Mouse (Mus musculus) erythroblast, embryonic 14.5 days (primary cell): ENCODE results near the gene Arl2. TPM values are rescaled to one million over a fixed set of nuclear protein-coding genes. Genes with fewer than 3 reads are reported as not detected.

Experiments used
- H3K27me3 ChIP-seq: 2 replicates; pipeline ENCODE4 v1.6.1; 2012; ENCODE audit warnings: inconsistent platforms; ENCODE audit not compliant: control insufficient read depth
- H3K36me3 ChIP-seq: 2 replicates; pipeline ENCODE4 v1.6.1; 2012; ENCODE audit warnings: mild to moderate bottlenecking, inconsistent platforms; ENCODE audit not compliant: control insufficient read depth
- H3K4me1 ChIP-seq: 2 replicates; pipeline ENCODE4 v1.6.1; 2012; ENCODE audit warnings: inconsistent platforms; ENCODE audit not compliant: control insufficient read depth
- H3K4me3 ChIP-seq: replicated peaks from 2 replicates; pipeline ENCODE3; 2012; ENCODE audit warnings: moderate library complexity, mild to moderate bottlenecking, inconsistent platforms
- H3K9me3 ChIP-seq: 2 replicates; pipeline ENCODE4 v1.6.1; 2012; ENCODE audit warnings: low read length, inconsistent platforms, mixed read lengths; ENCODE audit not compliant: control insufficient read depth
- GATA1 ChIP-seq: IDR thresholded peaks from 2 replicates; pipeline ENCODE4 v1.6.1; 2012; ENCODE audit warnings: low read length, inconsistent platforms, mixed read lengths
- TAL1 ChIP-seq: IDR thresholded peaks from 3 replicates; pipeline ENCODE4 v1.6.1; 2012; ENCODE audit warnings: low read length, inconsistent platforms, mixed read lengths
- polyA plus RNA-seq: library from polyadenylated mRNA; stranded (reverse); fragments of >175 nt; gene quantifications from 2 replicates; pipeline ENCODE4 v1.2.3, GENCODE M21; 2012

Arl2 gene
- polyA plus RNA-seq, result 9.5 and 10.8 TPM in 2 replicates

GRCm38 (mm10) chr19:6141394-6141749 lies at the start of gene Arl2:
Arl2 (minus strand) TSS chr19:6141548.
- peaks cover 41% of the 10 kb centered on the region for H3K4me1 ChIP-seq
- H3K4me3 ChIP-seq, result peak within 1 kb of the TSS; percentile 96
- 0 out of 2 replicates have a peak, but pooled peaks cover 2% of the 10 kb centered on the region for H3K27me3 ChIP-seq
- TF ChIP-seq GATA1 (no peak), TAL1 (no peak)
- H3K36me3 ChIP-seq, result peaks cover 30% of the 10 kb centered on the region
- no peaks in the 10 kb centered on the region for H3K9me3 ChIP-seq

- TF ChIP-seq GATA1 (no peak), TAL1 (no peak)
These were observed 42.8 kb upstream of the Arl2 start, which contains the start of gene Majin for GRCm38 (mm10) chr19:6184131-6184530. Majin (plus strand) TSS chr19:6184388.

DNA sequence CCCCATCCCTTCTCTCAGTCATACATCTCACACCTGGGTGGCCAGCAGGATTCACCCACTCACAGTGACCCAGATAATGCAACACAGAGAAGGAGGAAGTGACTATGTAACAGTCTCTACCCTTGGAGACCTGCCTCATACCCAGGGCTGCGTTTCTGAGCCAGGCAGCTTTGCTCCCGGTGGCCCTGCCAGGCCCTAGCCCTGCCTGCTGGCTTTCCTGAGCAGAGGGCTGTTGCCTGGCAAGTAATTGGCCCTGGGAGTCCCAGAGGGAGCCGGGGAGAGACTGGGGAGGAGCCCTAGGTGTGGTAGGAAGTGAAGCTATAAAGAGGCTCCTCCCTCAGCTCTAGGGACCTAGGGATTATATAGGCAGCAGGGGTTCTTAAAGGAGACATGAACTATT lies 41.2 kb upstream of the Arl2 start:
- H3K4me3 ChIP-seq, result no peak overlapping the region
- H3K4me1 ChIP-seq, result no peaks in the 10 kb centered on the region

More at GRCm38 (mm10) chr19:6184131-6184530, 42.8 kb upstream of the Arl2 start, which contains the start of gene Majin:
- Histone ChIP-seq H3K4me3 (no peak within 1 kb of the TSS), H3K27me3 (no peaks in the 10 kb centered on the region; the same call in 1 of the 2 replicates), H3K36me3 (no peaks in the 10 kb centered on the region), H3K4me1 (no peaks in the 10 kb centered on the region), H3K9me3 (peaks cover 4% of the 10 kb centered on the region; the same call in 1 of the 2 replicates)

GRCm38 (mm10) chr19:6181629-6182028 lies 40.3 kb upstream of the Arl2 start:
- no peak for TF ChIP-seq TAL1
- no peak for TF ChIP-seq GATA1
- no peaks in the 10 kb centered on the region; the same call in 1 of the 2 replicates for H3K27me3 ChIP-seq
- no peaks in the 10 kb centered on the region for H3K36me3 ChIP-seq
- peaks cover 4% of the 10 kb centered on the region; the same call in 1 of the 2 replicates for H3K9me3 ChIP-seq
- H3K4me3 ChIP-seq, result no peak overlapping the region
- H3K4me1 ChIP-seq, result no peaks in the 10 kb centered on the region

More for the DNA sequence above, 41.2 kb upstream of the Arl2 start:
- Histone ChIP-seq H3K27me3 (no peaks in the 10 kb centered on the region; the same call in 1 of the 2 replicates), H3K9me3 (peaks cover 4% of the 10 kb centered on the region; the same call in 1 of the 2 replicates), H3K36me3 (no peaks in the 10 kb centered on the region)
- no peak for TF ChIP-seq GATA1
- TF ChIP-seq TAL1, result no peak

- peaks cover 4% of the 10 kb centered on the region; the same call in 1 of the 2 replicates for H3K9me3 ChIP-seq
- no peak for TF ChIP-seq TAL1
- no peak for TF ChIP-seq GATA1
- no peaks in the 10 kb centered on the region; the same call in 1 of the 2 replicates for H3K27me3 ChIP-seq
- no peaks in the 10 kb centered on the region for H3K36me3 ChIP-seq
- no peaks in the 10 kb centered on the region for H3K4me1 ChIP-seq
- no peak overlapping the region for H3K4me3 ChIP-seq
These were observed 37.4 kb upstream of the Arl2 start for GRCm38 (mm10) chr19:6178775-6179174.

GRCm38 (mm10) chr19:6174771-6175170 lies 33.4 kb upstream of the Arl2 start:
- H3K27me3 ChIP-seq, result no peaks in the 10 kb centered on the region
- TF ChIP-seq TAL1, result no peak
- no peak for TF ChIP-seq GATA1
- H3K4me3 ChIP-seq, result no peak overlapping the region
- H3K4me1 ChIP-seq, result no peaks in the 10 kb centered on the region
- H3K9me3 ChIP-seq, result peaks cover 4% of the 10 kb centered on the region; the same call in 1 of the 2 replicates
- no peaks in the 10 kb centered on the region for H3K36me3 ChIP-seq

GRCm38 (mm10) chr19:6171215-6171614 lies 29.9 kb upstream of the Arl2 start:
- H3K27me3 ChIP-seq, result no peaks in the 10 kb centered on the region
- H3K4me3 ChIP-seq, result no peak overlapping the region
- TF ChIP-seq TAL1, result no peak
- no peak for TF ChIP-seq GATA1
- H3K36me3 ChIP-seq, result no peaks in the 10 kb centered on the region
- no peaks in the 10 kb centered on the region for H3K9me3 ChIP-seq
- H3K4me1 ChIP-seq, result no peaks in the 10 kb centered on the region

DNA sequence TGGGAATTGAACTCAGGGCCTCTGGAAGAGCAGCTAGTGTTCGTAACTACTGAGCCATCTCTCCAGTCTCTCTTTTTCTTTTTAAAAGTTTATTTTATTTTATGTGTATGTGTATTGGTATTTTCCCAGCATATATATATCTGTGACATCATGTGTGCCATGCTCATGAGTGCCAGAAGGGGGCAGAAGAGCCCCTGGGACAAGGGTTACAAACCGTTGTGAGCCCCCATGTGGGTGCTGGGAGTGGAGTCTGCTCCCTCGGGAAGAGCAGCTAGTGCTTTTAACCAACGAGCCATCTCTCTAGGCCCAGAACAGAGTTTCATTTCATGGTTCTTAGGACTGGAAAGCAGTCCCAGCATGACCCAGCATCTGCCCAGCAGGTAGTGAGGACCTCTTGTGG lies 25.4 kb upstream of the Arl2 start:
- TF ChIP-seq GATA1, result no peak
- no peak for TF ChIP-seq TAL1
- no peak overlapping the region for H3K4me3 ChIP-seq
- no peaks in the 10 kb centered on the region for H3K9me3 ChIP-seq
- H3K36me3 ChIP-seq, result no peaks in the 10 kb centered on the region
- peaks cover 2% of the 10 kb centered on the region; the same call in 1 of the 2 replicates for H3K27me3 ChIP-seq
- H3K4me1 ChIP-seq, result peaks cover 9% of the 10 kb centered on the region

DNA sequence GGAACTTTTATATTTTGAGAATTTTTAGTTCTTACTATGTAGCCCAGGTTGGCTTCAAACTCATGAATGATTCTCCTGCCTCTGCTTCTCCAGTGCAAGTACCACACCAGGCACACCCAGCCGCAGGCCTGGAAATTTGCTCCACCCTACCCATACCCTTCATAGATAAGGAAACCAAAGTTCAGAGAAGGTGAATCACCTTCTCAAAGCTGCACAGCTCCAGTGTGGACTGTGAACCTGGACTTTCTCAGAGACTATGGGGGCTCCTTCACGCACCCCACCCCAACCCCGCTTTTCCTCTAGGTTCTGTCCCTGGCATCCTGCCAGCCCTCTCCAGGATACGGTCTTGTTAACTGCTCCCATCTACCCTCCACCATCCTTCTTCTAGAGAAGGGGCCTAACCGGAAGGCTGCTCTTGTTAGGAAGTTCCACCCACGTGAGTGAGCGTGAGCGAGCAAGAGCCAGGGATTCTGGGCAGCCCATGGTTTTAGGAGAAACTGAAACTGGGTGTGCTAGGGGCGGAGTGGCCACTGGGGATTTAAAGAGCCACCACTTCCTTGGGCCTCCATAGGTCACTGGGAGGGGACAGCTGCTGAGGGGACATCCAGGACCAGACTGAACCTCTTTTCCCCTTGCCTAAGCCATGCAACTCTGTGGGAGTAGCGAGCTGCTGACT lies 22.7 kb upstream of the Arl2 start:
- no peak overlapping the region for H3K4me3 ChIP-seq
- TF ChIP-seq TAL1 (no peak), GATA1 (no peak)

More for the DNA sequence above, 22.7 kb upstream of the Arl2 start:
- peaks cover 9% of the 10 kb centered on the region for H3K4me1 ChIP-seq
- no peaks in the 10 kb centered on the region for H3K9me3 ChIP-seq
- no peaks in the 10 kb centered on the region for H3K36me3 ChIP-seq
- H3K27me3 ChIP-seq, result peaks cover 4% of the 10 kb centered on the region; the same call in 1 of the 2 replicates
